Mouse (Mus musculus): ENCODE data around the gene Gm1110.

GRCm38 (mm10) chr9:26911251-26911650, 11.7 kb downstream of the Gm1110 start:
- TF ChIP-seq CTCF (IDR thresholded peaks at IDR 0.05) (no peak), POLR2A (IDR thresholded peaks at IDR 0.05; ENCODE audit: insufficient read depth, low read depth, low read length) (no peak)

Data from heart, adult 2 months (tissue).